Mouse (Mus musculus) ES-E14 (cell line): ENCODE results near the gene Zbtb2.

Experiments used
- CHD2 ChIP-seq: IDR thresholded peaks from 2 replicates; pipeline ENCODE4 v1.6.1; 2014; ENCODE audit warnings: mild to moderate bottlenecking, low read depth, low read length, inconsistent platforms
- ZC3H11A ChIP-seq: IDR thresholded peaks from 2 replicates; pipeline ENCODE4 v1.6.1; 2012; ENCODE audit warnings: low read depth, mild to moderate bottlenecking, inconsistent platforms, low read length, borderline replicate concordance

GRCm38 (mm10) chr10:4398058-4398457 lies 10.2 kb upstream of the Zbtb2 start:
- no peak for TF ChIP-seq ZC3H11A
- TF ChIP-seq CHD2, result no peak
